Mouse (Mus musculus) neural tube, embryonic 14.5 days (tissue): ENCODE data around the gene Olfr1361. TPM values are rescaled to one million over a fixed set of nuclear protein-coding genes. Genes with fewer than 3 reads are reported as not detected.

Experiments
- ATAC-seq: fragments of 200-750 bp; cut with Nextera tagmentation; 2 replicates; pipeline ENCODE4 v1.8.0; 2017; ENCODE audit warnings: low read depth, mild to moderate bottlenecking, moderate TSS enrichment, moderate library complexity
- H3K27ac ChIP-seq: fragments of 300-500 bp; sonication (generic); 2 replicates; pipeline ENCODE4 v1.5.1; 2014; ENCODE audit warnings: low read depth, mild to moderate bottlenecking, control low read depth, low read length, moderate library complexity, mixed read lengths
- H3K27me3 ChIP-seq: fragments of 300-500 bp; sonication (generic); 2 replicates; pipeline ENCODE4 v1.6.1; 2014; ENCODE audit warnings: low read length; ENCODE audit not compliant: control insufficient read depth, insufficient read depth
- H3K36me3 ChIP-seq: fragments of 300-500 bp; sonication (generic); 2 replicates; pipeline ENCODE4 v1.6.1; 2014; ENCODE audit warnings: low read length, mixed read lengths; ENCODE audit not compliant: control insufficient read depth, insufficient read depth
- H3K4me1 ChIP-seq: fragments of 300-500 bp; sonication (generic); 2 replicates; pipeline ENCODE4 v1.6.1; 2014; ENCODE audit warnings: low read length; ENCODE audit not compliant: control insufficient read depth, insufficient read depth
- H3K4me2 ChIP-seq: fragments of 300-500 bp; sonication (generic); 2 replicates; pipeline ENCODE4 v1.6.1; 2014; ENCODE audit warnings: mild to moderate bottlenecking, low read depth, low read length, control low read depth
- H3K4me3 ChIP-seq: fragments of 300-500 bp; sonication (generic); 2 replicates; pipeline ENCODE4 v1.5.1; 2014; ENCODE audit warnings: low read depth, low read length, control low read depth, mixed read lengths
- H3K9ac ChIP-seq: fragments of 300-500 bp; sonication (generic); replicated peaks from 2 replicates; pipeline ENCODE4 v1.6.1; 2014; ENCODE audit warnings: low read depth, mild to moderate bottlenecking, control low read depth, low read length, mixed read lengths
- H3K9me3 ChIP-seq: fragments of 300-500 bp; sonication (generic); 2 replicates; pipeline ENCODE4 v1.6.1; 2016; ENCODE audit warnings: low read length; ENCODE audit not compliant: control insufficient read depth
- WGBS: fragments of 180-500 bp; shearing (Covaris S2); extraction: QIAGEN DNeasy Blood & Tissue Kit; methylation state at CpG from one replicate; pipeline ENCODE4 v1.1.7; 2014; 5-methylcytosine and 5-hydroxymethylcytosine counted together
- polyA plus RNA-seq: library from polyadenylated mRNA; unstranded; fragments of >200 nt; fragmentation: Nextera tagmentation; extraction: Ambion mirVana; gene quantifications from 2 replicates; pipeline ENCODE4 v1.2.1, GENCODE M21; 2014

Gene Olfr1361
- not detected in 2 replicates for polyA plus RNA-seq

DNA sequence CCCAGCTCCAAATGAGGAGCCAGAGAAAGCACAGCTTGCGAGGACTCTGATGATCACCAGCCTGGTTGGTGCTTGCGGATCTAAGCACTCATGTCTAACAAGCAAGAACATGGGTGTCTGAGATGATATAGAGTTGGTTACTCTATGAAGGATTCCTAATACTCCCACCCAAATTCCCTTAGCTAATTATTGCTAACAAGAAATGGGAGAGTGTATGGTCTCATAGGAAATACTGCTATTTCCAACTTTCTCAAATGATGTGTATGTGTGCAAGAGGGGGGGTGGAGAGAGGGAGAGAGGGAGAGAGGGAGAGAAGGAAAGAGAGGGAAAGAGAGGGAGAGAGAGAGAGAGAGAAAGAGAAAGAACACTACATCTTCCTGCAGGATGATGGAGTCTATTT, at the start of gene Olfr1361:
Gene Olfr1361, minus strand, starts transcription at position 101 of the 400 bp plus-strand sequence.
- Histone ChIP-seq H3K27me3 (no peaks in the 10 kb centered on the region), H3K9me3 (no peaks in the 10 kb centered on the region), H3K4me2 (no peak within 1 kb of the TSS), H3K9ac (no peak within 1 kb of the TSS), H3K27ac (no peak within 1 kb of the TSS), H3K36me3 (no peaks in the 10 kb centered on the region), H3K4me3 (no peak within 1 kb of the TSS), H3K4me1 (no peaks in the 10 kb centered on the region)
- no peak for ATAC-seq
- WGBS, result 71% methylated on average over 2 of the region's 2 CpGs

DNA sequence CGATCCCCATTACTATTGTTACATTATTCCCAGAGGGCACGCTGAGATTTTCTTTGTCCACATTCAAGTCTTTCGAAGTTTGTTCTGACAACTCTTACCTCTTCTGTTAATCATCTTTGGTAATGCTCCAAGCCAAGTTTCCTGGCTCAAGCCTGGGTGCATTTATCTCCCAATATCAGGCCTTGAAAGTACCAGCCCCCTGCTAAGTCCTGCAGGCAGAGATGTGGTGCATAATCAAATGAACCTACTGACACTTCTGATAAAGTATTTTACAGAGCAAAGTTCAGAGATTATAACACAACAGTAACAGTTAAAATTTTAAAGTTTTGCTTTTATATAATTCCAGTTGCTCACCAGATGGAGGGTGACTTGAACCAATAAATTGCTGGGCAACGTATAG, 48.5 kb upstream of the Olfr1361 start:
- H3K27ac ChIP-seq, result no peak overlapping the region
- H3K4me1 ChIP-seq, result peaks cover 8% of the 10 kb centered on the region; the same call in 1 of the 2 replicates
- H3K4me2 ChIP-seq, result peak overlapping the region; percentile 73
- H3K9ac ChIP-seq, result no peak overlapping the region
- no peak for ATAC-seq
- H3K4me3 ChIP-seq, result peak overlapping the region; percentile 58
- H3K9me3 ChIP-seq, result no peaks in the 10 kb centered on the region
- no peaks in the 10 kb centered on the region for H3K27me3 ChIP-seq
- no peaks in the 10 kb centered on the region for H3K36me3 ChIP-seq
- 27% methylated on average over 4 of the region's 4 CpGs for WGBS

DNA sequence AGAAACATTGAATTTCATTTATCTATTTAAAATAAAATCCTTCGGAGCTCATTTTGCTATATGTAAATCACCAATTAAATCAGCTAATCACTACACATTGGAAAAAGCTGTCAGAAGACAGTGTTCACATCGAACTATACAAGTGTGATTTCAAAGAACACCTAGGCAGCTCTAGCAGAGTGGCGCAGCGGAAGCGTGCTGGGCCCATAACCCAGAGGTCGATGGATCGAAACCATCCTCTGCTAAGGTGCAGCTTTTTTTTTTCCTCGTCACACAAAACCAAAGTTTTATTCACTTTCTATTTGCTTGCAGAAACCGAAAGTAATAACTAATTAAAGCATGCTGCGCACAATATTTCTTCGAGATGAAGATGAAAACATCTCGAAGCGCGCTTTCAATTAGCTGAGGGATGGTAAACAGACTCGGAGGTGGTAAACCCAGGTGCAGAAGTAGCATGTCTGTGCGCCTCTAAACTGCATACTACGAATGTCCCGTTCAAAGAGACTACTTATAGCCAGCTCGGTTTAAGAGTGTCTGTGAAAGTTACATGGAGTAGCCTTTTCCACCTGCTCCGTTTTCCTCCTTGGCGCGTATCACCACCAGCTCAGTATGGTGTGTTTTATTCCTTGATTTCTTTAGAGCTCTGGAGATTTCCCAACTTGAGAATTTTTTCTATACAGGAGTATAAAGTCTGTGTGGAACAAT, 47.8 kb upstream of the Olfr1361 start:
- ATAC-seq, result peak; percentile 89

DNA sequence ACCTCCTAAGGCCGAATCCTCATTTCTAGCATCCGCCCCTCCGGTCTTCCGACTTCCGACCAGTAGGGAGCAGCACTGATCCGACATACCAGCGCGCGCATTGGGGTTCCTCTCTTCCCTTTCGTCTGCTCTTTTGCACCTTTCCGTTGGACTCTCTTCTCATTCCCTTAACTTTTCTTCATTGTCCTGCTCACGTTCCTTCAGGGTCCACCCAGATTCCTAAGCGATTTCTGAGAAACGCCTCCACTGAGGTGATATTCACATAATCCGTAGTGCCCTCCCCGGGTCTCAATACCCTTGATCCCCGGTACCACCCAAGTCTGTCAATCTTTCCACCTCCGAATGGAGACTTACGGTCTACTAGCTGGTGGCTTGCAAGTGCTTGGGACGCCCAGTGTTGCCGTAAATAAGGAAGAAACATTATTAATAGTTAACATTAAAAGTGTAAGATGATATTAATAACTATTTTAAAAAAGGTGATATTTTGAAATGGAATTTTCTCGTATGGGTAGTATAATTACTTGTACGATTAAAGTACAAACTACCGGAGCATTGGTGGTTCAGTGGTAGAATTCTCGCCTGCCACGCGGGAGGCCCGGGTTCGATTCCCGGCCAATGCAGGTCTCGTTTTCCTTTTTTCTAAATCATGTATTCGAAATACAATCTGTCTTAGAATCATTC, 47.0 kb upstream of the Olfr1361 start:
- WGBS, result under 1% methylated on average over 32 of the region's 32 CpGs

More for the DNA sequence above, 47.8 kb upstream of the Olfr1361 start:
- Histone ChIP-seq H3K4me1 (peaks cover 8% of the 10 kb centered on the region; the same call in 1 of the 2 replicates), H3K27ac (no peak overlapping the region), H3K27me3 (no peaks in the 10 kb centered on the region), H3K4me3 (peak overlapping the region; percentile 58), H3K36me3 (no peaks in the 10 kb centered on the region), H3K4me2 (peak overlapping the region; percentile 73), H3K9me3 (no peaks in the 10 kb centered on the region), H3K9ac (no peak overlapping the region; the same call in 1 of the 2 replicates)
- WGBS, result 2% methylated on average over 22 of the region's 22 CpGs

DNA sequence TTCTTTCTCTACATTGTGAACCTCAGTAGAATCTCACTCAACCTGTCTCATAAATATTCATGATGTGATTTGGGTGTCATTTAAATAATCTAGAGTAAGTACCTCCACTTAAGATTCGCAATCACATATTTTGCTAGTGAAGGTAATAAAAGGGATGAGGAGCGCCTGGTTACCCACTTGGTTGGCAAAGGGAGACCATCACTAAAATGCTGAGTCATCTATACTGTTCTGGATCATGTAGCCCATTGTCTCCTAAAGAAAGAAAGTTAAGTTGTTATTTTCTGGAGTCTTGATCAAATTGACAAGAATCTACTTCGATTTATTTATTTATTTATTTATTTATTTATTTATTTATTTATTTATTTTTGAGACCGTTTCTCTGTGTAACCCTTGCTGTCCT, 43.5 kb upstream of the Olfr1361 start:
- Histone ChIP-seq H3K4me3 (no peak overlapping the region), H3K4me2 (no peak overlapping the region), H3K27ac (no peak overlapping the region), H3K9me3 (no peaks in the 10 kb centered on the region), H3K9ac (no peak overlapping the region), H3K4me1 (no peaks in the 10 kb centered on the region), H3K36me3 (no peaks in the 10 kb centered on the region), H3K27me3 (no peaks in the 10 kb centered on the region)
- WGBS, result 75% methylated on average over 4 of the region's 4 CpGs
- ATAC-seq, result no peak

More for the DNA sequence above, 47.0 kb upstream of the Olfr1361 start:
- Histone ChIP-seq H3K27me3 (no peaks in the 10 kb centered on the region), H3K36me3 (no peaks in the 10 kb centered on the region), H3K27ac (peak overlapping the region; percentile 55; the same call in 1 of the 2 replicates), H3K9me3 (no peaks in the 10 kb centered on the region), H3K4me3 (peak overlapping the region; percentile 58), H3K4me2 (peak overlapping the region; percentile 31; the same call in 1 of the 2 replicates), H3K4me1 (peaks cover 4% of the 10 kb centered on the region; the same call in 1 of the 2 replicates), H3K9ac (peak overlapping the region; percentile 41)
- peak; percentile 89 for ATAC-seq

DNA sequence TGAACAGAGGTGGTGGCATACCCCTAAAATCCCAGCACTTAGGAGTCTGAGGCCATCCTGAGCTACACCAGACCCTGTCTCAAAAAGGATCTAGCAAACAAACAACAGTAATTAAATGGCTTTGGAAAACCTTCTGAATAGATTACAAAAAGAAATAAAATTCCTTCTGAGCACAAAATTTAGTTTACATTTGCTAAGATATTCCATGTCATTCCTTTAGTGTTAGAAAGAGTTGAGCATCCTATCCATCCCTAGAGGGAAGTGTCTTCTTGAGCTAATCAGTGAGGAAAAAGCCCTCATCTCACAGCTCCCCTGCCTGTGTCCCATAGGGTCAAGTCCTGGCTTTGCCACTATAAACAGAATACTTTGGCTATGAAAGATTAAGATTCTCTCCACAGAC, 34.6 kb upstream of the Olfr1361 start, which contains the start of gene Olfr1359:
Gene Olfr1359, plus strand, starts transcription at position 301 of the 400 bp plus-strand sequence.
- no peak within 1 kb of the TSS for H3K4me2 ChIP-seq
- H3K36me3 ChIP-seq, result no peaks in the 10 kb centered on the region
- no peak within 1 kb of the TSS for H3K4me3 ChIP-seq
- no peak for ATAC-seq
- H3K27me3 ChIP-seq, result no peaks in the 10 kb centered on the region
- H3K9me3 ChIP-seq, result no peaks in the 10 kb centered on the region
- H3K9ac ChIP-seq, result no peak within 1 kb of the TSS
- H3K27ac ChIP-seq, result no peak within 1 kb of the TSS
- H3K4me1 ChIP-seq, result no peaks in the 10 kb centered on the region

DNA sequence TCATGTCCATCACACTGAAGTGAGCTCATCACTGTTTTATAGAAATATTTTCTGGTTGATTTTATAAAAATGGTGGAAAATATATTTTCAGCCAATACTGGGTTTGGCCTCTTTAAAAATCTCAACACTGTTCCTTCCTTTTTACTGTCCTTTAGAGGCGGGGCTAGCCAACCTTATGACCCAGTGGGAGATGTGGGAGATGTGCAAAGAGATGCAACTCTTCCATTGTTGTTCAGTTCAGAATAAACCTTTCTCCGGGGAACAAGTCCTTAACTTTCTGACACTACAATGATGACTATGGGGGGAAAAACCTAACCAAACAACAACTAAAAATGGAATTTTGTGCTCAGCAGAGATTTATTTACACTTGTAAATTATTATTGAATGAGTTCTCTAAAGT, 14.1 kb upstream of the Olfr1361 start, which contains the start of gene Olfr1360:
Gene Olfr1360, minus strand, starts transcription at position 101 of the 400 bp plus-strand sequence.
- H3K9ac ChIP-seq, result no peak within 1 kb of the TSS
- no peak within 1 kb of the TSS for H3K27ac ChIP-seq
- no peaks in the 10 kb centered on the region for H3K9me3 ChIP-seq
- H3K4me1 ChIP-seq, result no peaks in the 10 kb centered on the region
- WGBS, result 81% methylated on average over 2 of the region's 2 CpGs
- no peak for ATAC-seq
- H3K27me3 ChIP-seq, result no peaks in the 10 kb centered on the region
- no peak within 1 kb of the TSS for H3K4me2 ChIP-seq
- no peak within 1 kb of the TSS for H3K4me3 ChIP-seq
- H3K36me3 ChIP-seq, result no peaks in the 10 kb centered on the region

DNA sequence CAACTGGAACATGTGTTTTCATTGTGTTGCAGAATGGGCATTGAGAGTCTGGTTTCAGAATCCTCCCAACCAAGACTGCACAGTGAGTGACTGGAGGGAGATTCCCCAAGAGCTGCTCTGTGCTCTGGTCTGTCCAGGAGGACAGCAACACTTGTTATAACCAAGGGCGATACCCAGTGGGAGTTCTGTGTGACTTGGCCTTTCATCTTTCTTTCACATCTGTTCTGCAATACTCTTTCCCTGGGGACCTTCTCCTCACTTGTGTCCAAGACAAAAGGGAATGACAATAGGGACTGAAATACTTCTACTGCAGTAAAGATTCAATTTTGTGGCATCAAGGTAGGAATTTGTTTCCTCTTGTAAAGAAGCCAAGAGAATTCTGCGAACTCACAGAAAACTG, 20.8 kb downstream of the Olfr1361 start, which contains the start of gene Olfr11:
Gene Olfr11, minus strand, starts transcription at position 101 of the 400 bp plus-strand sequence.
- Histone ChIP-seq H3K4me3 (no peak within 1 kb of the TSS), H3K36me3 (no peaks in the 10 kb centered on the region), H3K9me3 (no peaks in the 10 kb centered on the region), H3K9ac (no peak within 1 kb of the TSS), H3K4me1 (no peaks in the 10 kb centered on the region), H3K27me3 (no peaks in the 10 kb centered on the region), H3K27ac (no peak within 1 kb of the TSS), H3K4me2 (no peak within 1 kb of the TSS)
- WGBS, result 77% methylated on average over 2 of the region's 2 CpGs
- no peak for ATAC-seq

DNA sequence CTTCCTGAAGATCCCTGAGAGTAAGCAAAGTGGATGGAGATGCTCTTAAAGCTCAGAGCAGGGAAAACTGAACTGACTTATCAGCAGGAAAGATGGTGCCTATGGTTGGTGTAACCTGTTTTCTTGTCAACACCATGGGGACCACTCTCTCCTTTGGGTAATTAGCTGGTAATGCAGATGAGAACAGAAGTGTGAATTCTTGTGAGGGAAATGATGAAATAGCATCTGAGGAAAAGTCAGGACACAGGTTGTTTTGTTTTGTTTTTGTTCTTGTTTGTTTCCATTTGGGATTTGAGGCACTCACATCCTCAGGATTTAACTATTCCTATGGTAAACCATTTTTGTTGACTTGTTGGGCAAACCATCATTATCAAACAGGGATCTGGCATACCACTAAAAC, 49.3 kb downstream of the Olfr1361 start, which contains the start of gene Olfr1362:
Gene Olfr1362, minus strand, starts transcription at position 101 of the 400 bp plus-strand sequence.
- H3K27ac ChIP-seq, result no peak within 1 kb of the TSS
- no peak within 1 kb of the TSS for H3K9ac ChIP-seq
- H3K4me2 ChIP-seq, result no peak within 1 kb of the TSS
- no peak for ATAC-seq
- no peak within 1 kb of the TSS for H3K4me3 ChIP-seq
- H3K27me3 ChIP-seq, result no peaks in the 10 kb centered on the region
- H3K9me3 ChIP-seq, result no peaks in the 10 kb centered on the region
- H3K36me3 ChIP-seq, result no peaks in the 10 kb centered on the region
- H3K4me1 ChIP-seq, result no peaks in the 10 kb centered on the region
